ENCODE assay signal across 16 mouse cellular contexts in genomic region chr16:3699281-3699680, GRCm38 (mm10). TPM values are rescaled to one million over a fixed set of nuclear protein-coding genes. Genes with fewer than 3 reads are reported as not detected.
DNase-seq lines count a peak whose midpoint lies in the region; ATAC-seq and TF ChIP-seq lines count a peak whose summit lies in the region.
"Had no signal": no experiment of that assay in that cellular context is flagged by ENCODE, and none has a peak within 500 bp of the region (broad histone marks: within the 10 kb centered on the region; RNA-seq: fewer than 3 reads in every experiment).

No protein-coding gene starts in this region.

- no peak for TF ChIP-seq RAD21 in CH12.LX (IDR thresholded peaks at IDR 0.05; ENCODE audit: low read depth, low read length)

- in situ Hi-C loops in CH12.LX (cut with MboI; ENCODE audit: low pct_ligation_motif_present, low pct_unique_long_range_greater_than_20kb, low sequenced_read_pairs) = no loop called here

- no peak overlapping the region for H3K27ac ChIP-seq in CH12.LX (ENCODE audit: insufficient read depth, low read depth)
- H3K27ac ChIP-seq: hindbrain, embryonic 12.5 days; lung, embryonic 15.5 days had no signal

- H3K4me1 ChIP-seq in CH12.LX (ENCODE audit: control insufficient read depth in 1 of 2, insufficient read depth in 2 of 2) = peaks cover 5 to 16% of the 10 kb centered on the region in 2 experiments
- H3K4me1 ChIP-seq: hindbrain, embryonic 12.5 days; lung, embryonic 15.5 days had no signal

- peak; percentile 21 for DNase-seq in heart, adult 8-10 months (ENCODE audit: low spot score)
- no peak for DNase-seq in heart, postnatal 4 days
- DNase-seq in CH12.LX (ENCODE audit: extremely low read depth) = peak; percentile 83
- peak; percentile 37 for DNase-seq in c-Kit-positive CD71-negative TER-119-negative erythroid progenitor cells, embryonic 14.5 days (ENCODE audit: low read depth)
- DNase-seq in frontal cortex, postnatal 36 days (ENCODE audit: low spot score in 2 of 2) = no peak
- no peak for DNase-seq in embryo, embryonic 10 days (ENCODE audit: low spot score)
- DNase-seq in kidney, postnatal 36 days = no peak
- DNase-seq: cerebellum, postnatal 14 days; kidney, adult 8-10 months; layer of hippocampus, adult 9-11 months; left cerebral cortex, postnatal 4 days had no signal

- no peaks in the 10 kb centered on the region for H3K9me3 ChIP-seq in CH12.LX (replicated peaks; ENCODE audit: low read length)
- H3K9me3 ChIP-seq: lung, embryonic 15.5 days had no signal

- TF ChIP-seq EP300 in CH12.LX (IDR thresholded peaks at IDR 0.05; ENCODE audit: low read length) = no peak

- no peak overlapping the region for H3K9ac ChIP-seq in CH12.LX (ENCODE audit: insufficient read depth, low read depth)
- H3K9ac ChIP-seq: hindbrain, embryonic 12.5 days; lung, embryonic 15.5 days had no signal

- no peak overlapping the region for H3K4me2 ChIP-seq in CH12.LX (ENCODE audit: insufficient read depth, low read depth, poor library complexity, severe bottlenecking)
- H3K4me2 ChIP-seq: heart, embryonic 11.5 days; hindbrain, embryonic 12.5 days; lung, embryonic 15.5 days had no signal

- no peak for TF ChIP-seq POLR2A in CH12.LX (IDR thresholded peaks at IDR 0.05; ENCODE audit: low read depth, low read length)

- ATAC-seq in megakaryocyte progenitor cell, adult 5-6 weeks (replicated peaks; ENCODE audit: poor library complexity) = peak; percentile 94

- H3K79me2 ChIP-seq in CH12.LX (replicated peaks; ENCODE audit: control insufficient read depth, extremely low read depth, insufficient read depth, poor library complexity, severe bottlenecking) = no peaks in the 10 kb centered on the region

- H3K36me3 ChIP-seq in CH12.LX (replicated peaks in 1 of 2; ENCODE audit: control insufficient read depth in 1 of 2, insufficient read depth in 1 of 2, low read length in 1 of 2) = no peaks in the 10 kb centered on the region
- H3K36me3 ChIP-seq: hindbrain, embryonic 12.5 days; lung, embryonic 15.5 days had no signal

- dilution Hi-C loops in CH12.LX (cut with MboI; ENCODE audit: extremely low pct_ligation_motif_present, extremely low pct_unique_long_range_greater_than_20kb, low sequenced_read_pairs) = no loop called here

- H3K4me3 ChIP-seq in CH12.LX (replicated peaks in 1 of 3; ENCODE audit: low read depth in 2 of 3, low read length in 2 of 3, poor library complexity in 1 of 3) = no peak overlapping the region
- H3K4me3 ChIP-seq: hindbrain, embryonic 12.5 days; lung, embryonic 15.5 days had no signal

- no peak for TF ChIP-seq CTCF in CH12.LX (conservative IDR thresholded peaks at IDR 0.05 in 1 of 2, IDR thresholded peaks at IDR 0.05 in 1 of 2; ENCODE audit: low read depth in 2 of 2, low read length in 2 of 2)

- H3K27me3 ChIP-seq in CH12.LX (replicated peaks) = no peaks in the 10 kb centered on the region
- H3K27me3 ChIP-seq: hindbrain, embryonic 12.5 days; lung, embryonic 15.5 days had no signal

TF ChIP-seq in CH12.LX, 34 proteins besides CTCF, POLR2A, EP300 and RAD21:
- TF ChIP-seq JUND (conservative IDR thresholded peaks at IDR 0.05; ENCODE audit: low read depth, low read length) (no peak), RCOR1 (conservative IDR thresholded peaks at IDR 0.05; ENCODE audit: low read depth, low read length) (no peak), GABPA (IDR thresholded peaks at IDR 0.05; ENCODE audit: insufficient replicate concordance, low read depth, low read length) (no peak), IRF4 (IDR thresholded peaks at IDR 0.05; ENCODE audit: low read depth, low read length) (no peak), ZKSCAN1 (IDR thresholded peaks at IDR 0.05; ENCODE audit: borderline replicate concordance, low read depth, low read length) (no peak), TCF12 (IDR thresholded peaks at IDR 0.05; ENCODE audit: low read depth, low read length) (no peak), PAX5 (IDR thresholded peaks at IDR 0.05; ENCODE audit: low read length) (no peak), NELFE (IDR thresholded peaks at IDR 0.05; ENCODE audit: low read depth, low read length) (peak; percentile 27; the same call in 1 of the 2 replicates), TBP (conservative IDR thresholded peaks at IDR 0.05; ENCODE audit: low read depth, low read length) (no peak), E2F4 (IDR thresholded peaks at IDR 0.05; ENCODE audit: insufficient replicate concordance, low read depth, low read length) (no peak), HCFC1 (IDR thresholded peaks at IDR 0.05; ENCODE audit: low read depth, low read length) (peak; percentile 84), USF1 (IDR thresholded peaks at IDR 0.05; ENCODE audit: low read depth, low read length) (no peak), KAT2A (IDR thresholded peaks at IDR 0.05; ENCODE audit: insufficient replicate concordance, low read length) (peak; percentile 56; the same call in 1 of the 2 replicates), NRF1 (IDR thresholded peaks at IDR 0.05; ENCODE audit: low read depth, low read length) (peak; percentile 44; the same call in 1 of the 2 replicates), CHD1 (IDR thresholded peaks at IDR 0.05; ENCODE audit: low read depth, low read length) (no peak), SMC3 (IDR thresholded peaks at IDR 0.05; ENCODE audit: low read depth, low read length) (no peak), ELF1 (IDR thresholded peaks at IDR 0.05; ENCODE audit: low read depth, low read length) (peak; percentile 81), ETS1 (conservative IDR thresholded peaks at IDR 0.05; ENCODE audit: low read depth, low read length) (peak; percentile 52), BHLHE40 (IDR thresholded peaks at IDR 0.05; ENCODE audit: low read depth, low read length) (peak; percentile 34; the same call in 1 of the 2 replicates), MEF2A (IDR thresholded peaks at IDR 0.05; ENCODE audit: borderline replicate concordance, low read depth, low read length) (no peak), ZNF384 (IDR thresholded peaks at IDR 0.05; ENCODE audit: low read depth, low read length) (no peak), ZC3H11A (IDR thresholded peaks at IDR 0.05; ENCODE audit: low read depth, low read length) (no peak)
TF ChIP-seq in CH12.LX: peak in this region for 7.

RNA-seq across cellular contexts. Expression of gene Mefv, which starts 18.6 kb away (rescaled TPM):
- not detected for total RNA-seq in heart, adult 8-10 months (2022)
- total RNA-seq in heart, postnatal 4 days (2021) = not detected
- not detected in 2 replicates for total RNA-seq in CH12.LX (2012; rRNA removed)
- total RNA-seq in CH12.LX (2014; rRNA removed) = not detected in 2 replicates
- not detected in 2 replicates for polyA plus RNA-seq in CH12.LX (2012; ENCODE audit: insufficient read length, low read depth)
- 14.7 and 18.6 TPM in 2 replicates for total RNA-seq in megakaryocyte progenitor cell, adult 5-6 weeks (2015)
- 46.7 and 53.5 TPM in 2 replicates for total RNA-seq in megakaryocyte progenitor cell, adult 5-6 weeks (2017)
- total RNA-seq: left cerebral cortex, postnatal 4 days had no signal
- polyA plus RNA-seq: frontal cortex, adult 2 months; heart, embryonic 11.5 days; hindbrain, embryonic 12.5 days had no signal

RNA-seq across cellular contexts. Expression of gene Zfp263, which starts 44.6 kb away (rescaled TPM):
- total RNA-seq in heart, adult 8-10 months (2022) = 1 to 10 TPM; 6.9 to 8.4 (median 7.6) TPM
- 10 to 100 TPM; 12.1 to 13.6 TPM for total RNA-seq in heart, postnatal 4 days (2021)
- total RNA-seq in CH12.LX (2012; rRNA removed) (17.4 and 22.2 TPM in 2 replicates), CH12.LX (2014; rRNA removed) (24.2 and 25.8 TPM in 2 replicates)
- polyA plus RNA-seq in CH12.LX (2012; ENCODE audit: insufficient read length, low read depth) = 20.4 and 21.4 TPM in 2 replicates
- 27.6 and 31.6 TPM in 2 replicates for total RNA-seq in megakaryocyte progenitor cell, adult 5-6 weeks (2015)
- 38.0 and 45.6 TPM in 2 replicates for total RNA-seq in megakaryocyte progenitor cell, adult 5-6 weeks (2017)

Comparison
In these comparisons a context has a peak if more than half of its experiments do, and no peak if none do; other contexts are left out.
1. DNase-seq: peak in heart, adult 8-10 months (single experiment), CH12.LX (single experiment) and c-Kit-positive CD71-negative TER-119-negative erythroid progenitor cells, embryonic 14.5 days (single experiment); none in heart, postnatal 4 days (single experiment), frontal cortex, postnatal 36 days (0 of 2), embryo, embryonic 10 days (single experiment) and kidney, postnatal 36 days (0 of 2).
2. RNA of gene Mefv, which starts 18.6 kb away (total RNA-seq): 14.7 to 53.5 TPM in megakaryocyte progenitor cell, adult 5-6 weeks; not detected in heart, adult 8-10 months, not detected in heart, postnatal 4 days and not detected in CH12.LX; every median in the first group is over 10 times any median in the second.